In the genomic region with DNA sequence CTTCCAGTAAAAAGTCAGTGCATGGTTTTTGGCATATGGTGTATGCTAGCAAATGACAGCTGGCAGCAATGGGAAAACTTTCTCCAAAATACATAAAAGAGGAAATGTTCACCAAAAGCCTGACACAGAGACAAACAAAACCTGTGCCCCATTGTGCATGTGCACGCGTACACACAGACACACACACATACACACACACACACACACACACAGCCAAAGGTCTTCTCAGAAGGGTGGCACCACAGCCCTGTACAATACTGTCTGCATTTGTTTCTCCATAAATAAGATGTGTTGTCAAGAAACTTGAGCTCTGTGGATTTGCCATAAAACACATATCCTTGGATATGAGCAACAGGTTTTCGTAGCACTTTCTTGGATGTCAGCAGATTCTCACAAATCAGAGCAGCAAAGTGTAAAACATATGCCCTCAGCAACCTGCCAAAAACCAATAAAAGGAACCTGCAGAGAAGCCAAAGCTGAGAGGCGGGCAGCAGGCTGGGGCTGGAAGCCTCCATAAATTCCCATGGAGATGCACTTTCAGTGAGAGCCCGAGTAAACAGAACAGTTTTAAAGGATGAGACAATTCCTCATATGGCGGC, we compare ENCODE assay signal across 9 mouse cellular contexts.
DNase-seq lines count a peak whose midpoint lies in the region; ATAC-seq and TF ChIP-seq lines count a peak whose summit lies in the region.
"Had no signal": no experiment of that assay in that cellular context is flagged by ENCODE, and none has a peak within 500 bp of the region (broad histone marks: within the 10 kb centered on the region; RNA-seq: fewer than 3 reads in every experiment).

No protein-coding gene starts in this region.

- no peaks in the 10 kb centered on the region for H3K36me3 ChIP-seq in limb, embryonic 13.5 days
- H3K36me3 ChIP-seq in thymus, adult 2 months (ENCODE audit: control insufficient read depth, insufficient read depth, low read length), result no peaks in the 10 kb centered on the region

- H3K4me2 ChIP-seq in limb, embryonic 13.5 days (replicated peaks), result peak overlapping the region; percentile 30

- TF ChIP-seq CTCF in thymus, adult 2 months (IDR thresholded peaks at IDR 0.05; ENCODE audit: borderline replicate concordance, control insufficient read depth, extremely low read depth, insufficient read depth, low read length, poor library complexity), result no peak

- H3K27ac ChIP-seq in limb, embryonic 13.5 days, result peak overlapping the region; percentile 52; the same call in 1 of the 2 replicates
- H3K27ac ChIP-seq in thymus, adult 2 months (ENCODE audit: control insufficient read depth, insufficient read depth, low read length), result no peak overlapping the region

- no peak overlapping the region for H3K4me3 ChIP-seq in limb, embryonic 13.5 days
- no peak overlapping the region for H3K4me3 ChIP-seq in thymus, adult 2 months (ENCODE audit: control insufficient read depth, insufficient read depth, low read length)

- intact Hi-C loops in heart, postnatal 10 days (cut with DNase I), result no loop called here
- intact Hi-C loops in gastrocnemius, postnatal 14 days (cut with DNase I; ENCODE audit: low total_unique reads), result no loop called here

- TF ChIP-seq POLR2A in thymus, adult 2 months (IDR thresholded peaks at IDR 0.05; ENCODE audit: control insufficient read depth, extremely low read depth, insufficient read depth, low read length, poor library complexity), result no peak

- 24% methylated on average over 6 of the region's 6 CpGs for WGBS in limb, embryonic 13.5 days
- WGBS in thymus, adult 2 months, result 93% methylated on average over 6 of the region's 6 CpGs

- peak; percentile 29 to 30 for DNase-seq in heart, postnatal 10 days
- no peak for DNase-seq in heart, postnatal 4 days
- DNase-seq in cerebellum, adult 18-20 months, result peak; percentile 66 to 82
- peak; percentile 22 for DNase-seq in gastrocnemius, postnatal 14 days
- DNase-seq in thymus, adult 2 months, result no peak
- DNase-seq in embryo, embryonic 9.5 days (ENCODE audit: extremely low spot score), result no peak
- DNase-seq in lung, postnatal 4 days, result no peak
- DNase-seq: thymus, postnatal 36 days had no signal

- peak; percentile 81 for ATAC-seq in limb, embryonic 13.5 days (ENCODE audit: low FRiP score, low read depth)

- H3K9me3 ChIP-seq in limb, embryonic 13.5 days, result no peaks in the 10 kb centered on the region

- H3K27me3 ChIP-seq in limb, embryonic 13.5 days, result peaks cover 8% of the 10 kb centered on the region
- no peaks in the 10 kb centered on the region for H3K27me3 ChIP-seq in thymus, adult 2 months (ENCODE audit: control insufficient read depth, insufficient read depth, low read length)

- H3K9ac ChIP-seq in limb, embryonic 13.5 days, result no peak overlapping the region

- H3K4me1 ChIP-seq in limb, embryonic 13.5 days, result peaks cover 32% of the 10 kb centered on the region
- no peaks in the 10 kb centered on the region for H3K4me1 ChIP-seq in thymus, adult 2 months (replicated peaks; ENCODE audit: control insufficient read depth, insufficient read depth, low read length)

Comparison
In these comparisons a context has a peak if more than half of its experiments do, and no peak if none do; other contexts are left out.
1. DNase-seq: peak in heart, postnatal 10 days (2 of 2), cerebellum, adult 18-20 months (2 of 2) and gastrocnemius, postnatal 14 days (single experiment); none in heart, postnatal 4 days (single experiment), thymus, adult 2 months (single experiment), embryo, embryonic 9.5 days (single experiment) and lung, postnatal 4 days (0 of 2).